Mouse (Mus musculus) adrenal gland, adult 2 months (tissue): ENCODE measurements at regions not wholly inside any gene's neighbourhood (a gene's known extent, or its start where the extent isn't known, plus 50 kb on each side); places are given as distances from the start of the nearest gene placed in this dataset.
"Not testable (repeated sequence)": the region's sequence is repeated elsewhere in the genome, so short reads cannot be mapped to it uniquely, and the experiment has no call there.

Experiments
- DNase-seq: peaks from one replicate; pipeline ENCODE4 v3.0.0; 2021

DNA sequence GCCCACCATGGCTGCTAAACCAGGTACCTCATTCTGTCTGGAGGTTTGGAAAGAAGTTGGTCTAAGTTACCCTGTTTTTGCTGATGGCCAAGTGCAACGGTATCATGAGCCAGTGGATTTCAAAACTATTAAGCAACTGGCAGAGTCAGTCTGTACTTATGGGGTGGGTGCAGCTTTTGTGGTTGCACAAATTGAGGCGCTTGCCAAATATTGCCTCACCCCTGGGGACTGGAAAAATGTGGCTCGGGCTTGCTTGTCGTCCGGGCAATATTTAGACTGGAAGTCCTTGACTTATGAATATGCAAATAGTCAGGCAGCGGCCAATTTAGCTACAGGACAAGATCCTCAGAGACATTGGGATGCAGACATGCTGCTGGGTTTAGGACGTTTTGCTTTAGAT lies 110.2 kb downstream of the Olfr164 start:
- peak; percentile 35 for DNase-seq

DNA sequence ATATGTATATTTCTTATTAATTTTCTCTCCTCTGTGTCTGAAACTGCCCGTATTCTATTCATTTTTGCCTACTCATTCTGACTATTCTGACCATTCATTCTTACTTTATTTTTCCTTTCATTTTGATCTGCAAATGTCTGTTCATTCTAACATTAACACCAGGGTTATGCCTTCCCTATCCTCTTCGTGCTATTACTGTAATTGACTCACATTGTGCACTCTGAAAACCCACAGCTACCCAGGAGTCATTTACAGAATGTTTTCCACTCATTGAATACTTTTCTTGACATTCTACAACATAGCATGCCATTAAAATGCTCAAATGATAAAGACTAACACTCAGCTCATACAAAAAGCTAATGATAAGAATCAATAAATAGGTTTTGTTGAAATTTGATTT lies 112.9 kb downstream of the Olfr164 start:
- no peak for DNase-seq

DNA sequence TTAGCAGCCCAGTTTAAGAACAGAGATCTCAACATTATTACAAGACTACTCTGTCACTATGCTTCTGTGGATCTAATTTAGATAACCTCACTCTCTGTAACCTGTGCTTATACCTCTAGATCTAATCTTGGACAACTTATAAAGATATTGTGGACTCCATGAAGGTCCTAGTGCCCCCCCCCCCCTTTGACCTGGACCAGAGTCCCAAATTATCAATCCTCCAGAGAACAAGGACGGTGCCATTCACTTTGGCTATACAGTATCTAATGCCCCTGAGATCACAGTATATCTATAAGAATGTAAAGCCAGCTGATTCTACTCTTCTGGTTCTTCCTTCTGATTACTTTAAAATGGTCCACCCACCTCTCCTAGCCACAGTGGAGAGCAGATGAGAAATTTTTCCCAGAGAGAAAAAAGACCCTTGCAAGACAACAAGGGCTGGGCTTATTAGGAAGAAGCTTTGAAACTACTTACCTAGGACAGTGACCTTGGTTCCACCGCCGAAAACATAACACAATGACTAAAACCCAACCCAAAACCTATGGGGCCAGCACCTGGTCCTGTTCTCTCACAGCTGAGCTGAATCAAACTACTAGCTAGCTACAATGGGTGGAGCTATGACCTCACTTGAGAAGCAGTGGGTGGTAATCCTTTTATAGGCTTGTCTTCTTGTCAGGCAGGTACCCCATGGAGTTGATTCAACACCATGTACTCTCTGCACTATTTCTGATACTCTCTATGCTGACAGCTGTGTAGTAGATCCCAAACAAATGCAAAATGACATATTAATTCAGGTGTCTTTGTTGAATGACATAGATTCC lies 113.9 kb downstream of the Olfr164 start:
- no peak for DNase-seq

GRCm38 (mm10) chr16:19198539-19199385 lies 115.1 kb downstream of the Olfr164 start:
- DNase-seq = no peak

DNA sequence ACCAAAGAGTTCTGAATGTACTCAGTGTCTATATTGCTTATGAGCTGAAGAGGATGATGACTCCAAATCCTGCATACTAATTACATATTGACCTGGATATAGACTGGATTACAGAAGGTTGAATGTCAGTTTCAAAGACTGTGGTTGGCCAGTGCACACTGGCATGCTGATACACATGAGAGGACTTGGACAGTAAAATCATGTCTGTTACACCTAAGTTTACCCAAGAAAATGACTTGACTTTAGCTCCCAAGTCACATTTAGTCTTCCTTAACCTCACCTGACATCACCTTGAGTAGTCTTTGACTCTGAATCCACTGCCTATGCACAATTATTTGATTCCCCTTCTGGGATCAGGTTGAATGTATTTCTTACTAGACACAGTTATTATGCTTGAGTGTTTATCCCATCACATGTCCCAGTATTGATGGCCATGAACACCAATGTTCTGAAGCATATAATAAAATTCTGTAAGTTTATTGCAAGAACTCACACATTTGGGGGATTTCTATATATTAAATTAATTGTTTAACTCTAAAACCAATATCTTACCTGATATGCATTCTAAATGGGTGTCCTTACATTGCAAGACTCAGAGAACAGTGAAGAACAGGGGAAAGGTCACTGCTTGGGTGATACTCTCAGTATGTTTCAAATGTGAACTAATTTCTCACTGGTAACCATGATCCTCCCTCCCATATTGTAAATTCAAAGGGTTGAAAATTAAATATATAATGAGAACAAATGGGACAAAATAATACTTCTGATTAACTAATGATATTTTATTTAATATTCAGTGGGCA lies 116.0 kb downstream of the Olfr164 start:
- DNase-seq = no peak

DNA sequence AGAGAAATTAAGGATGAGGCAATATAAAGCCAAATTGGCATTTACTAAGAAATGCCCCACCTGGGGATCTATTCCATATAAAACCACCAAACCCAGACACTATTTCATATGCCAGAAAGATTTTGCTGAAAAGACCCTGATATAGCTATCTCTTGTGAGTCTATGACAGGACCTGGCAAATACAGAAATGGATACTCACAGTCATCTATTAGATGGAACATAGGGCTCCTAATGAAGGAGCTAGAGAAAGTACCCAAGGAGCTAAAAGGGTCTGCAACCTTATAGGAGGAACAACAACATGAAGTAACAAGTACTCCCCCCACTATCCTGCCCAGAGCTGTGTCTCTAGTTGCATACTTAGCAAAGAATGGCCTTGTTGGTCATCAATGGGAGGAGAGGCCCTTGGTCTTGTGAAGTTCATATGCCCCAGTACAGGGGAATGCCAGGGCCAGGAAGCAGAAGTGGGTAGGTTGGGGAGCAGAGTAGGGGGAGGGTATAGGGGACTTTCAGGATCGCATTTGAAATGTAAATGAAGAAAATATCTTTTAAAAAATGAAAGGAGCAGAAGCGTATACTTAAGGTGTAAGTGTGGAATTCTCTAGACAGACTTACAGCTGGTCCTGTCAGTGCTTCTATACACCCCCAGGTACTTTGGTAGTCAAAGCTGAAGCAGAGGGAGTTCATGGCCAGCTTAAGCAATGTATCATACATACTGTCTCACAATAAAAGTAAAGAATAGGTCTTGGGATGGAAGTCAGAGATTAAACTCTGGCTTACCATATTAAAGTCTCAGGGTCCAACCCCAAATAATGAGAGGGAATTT lies 128.2 kb downstream of the Olfr164 start:
- no peak for DNase-seq

GRCm38 (mm10) chr16:19179214-19180010 lies 134.5 kb downstream of the Olfr164 start:
- no peak for DNase-seq

DNA sequence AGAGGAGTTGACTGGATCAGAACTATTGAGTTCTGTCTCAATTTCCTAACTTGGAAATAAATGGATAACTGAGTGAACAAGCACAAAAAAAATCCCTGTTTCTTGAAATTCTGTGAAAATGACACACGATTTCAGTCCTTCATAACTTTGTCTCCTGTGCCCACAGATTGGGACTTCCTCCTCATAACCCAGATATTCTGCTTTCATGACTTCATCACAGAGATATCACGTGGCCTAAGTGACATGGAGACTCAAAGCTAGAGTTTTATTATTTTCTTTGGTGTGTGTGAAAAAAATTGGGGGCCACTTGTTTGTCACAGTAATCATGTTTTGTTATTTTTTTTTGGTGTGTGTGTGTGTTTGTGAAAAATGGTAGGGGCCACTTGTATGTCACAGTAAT lies 160.8 kb downstream of the Olfr164 start:
- no peak for DNase-seq

GRCm38 (mm10) chr16:19152465-19152864 lies 161.4 kb downstream of the Olfr164 start:
- not testable (repeated sequence) for DNase-seq

- no peak for DNase-seq
These were observed 162.8 kb downstream of the Olfr164 start for GRCm38 (mm10) chr16:19151110-19151509.

DNA sequence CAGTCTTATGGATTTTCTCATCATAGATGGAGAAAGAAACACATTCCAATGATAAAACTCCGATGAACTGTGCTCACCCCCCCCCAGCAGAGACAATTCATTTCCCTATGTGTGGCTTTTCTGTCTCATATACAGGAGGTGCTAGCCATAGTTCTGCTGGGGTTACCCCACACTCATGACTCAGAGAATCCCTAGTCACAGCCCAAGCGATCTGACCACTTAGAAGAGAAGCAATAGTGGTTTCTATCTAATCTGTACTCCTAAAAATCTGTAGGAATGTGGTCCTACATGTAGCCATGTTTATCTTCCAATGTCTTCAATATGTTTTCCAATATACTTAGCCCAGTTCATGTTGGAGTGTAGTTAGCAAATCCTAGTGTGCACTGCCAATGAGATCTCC lies 163.3 kb downstream of the Olfr164 start:
- no peak for DNase-seq

DNA sequence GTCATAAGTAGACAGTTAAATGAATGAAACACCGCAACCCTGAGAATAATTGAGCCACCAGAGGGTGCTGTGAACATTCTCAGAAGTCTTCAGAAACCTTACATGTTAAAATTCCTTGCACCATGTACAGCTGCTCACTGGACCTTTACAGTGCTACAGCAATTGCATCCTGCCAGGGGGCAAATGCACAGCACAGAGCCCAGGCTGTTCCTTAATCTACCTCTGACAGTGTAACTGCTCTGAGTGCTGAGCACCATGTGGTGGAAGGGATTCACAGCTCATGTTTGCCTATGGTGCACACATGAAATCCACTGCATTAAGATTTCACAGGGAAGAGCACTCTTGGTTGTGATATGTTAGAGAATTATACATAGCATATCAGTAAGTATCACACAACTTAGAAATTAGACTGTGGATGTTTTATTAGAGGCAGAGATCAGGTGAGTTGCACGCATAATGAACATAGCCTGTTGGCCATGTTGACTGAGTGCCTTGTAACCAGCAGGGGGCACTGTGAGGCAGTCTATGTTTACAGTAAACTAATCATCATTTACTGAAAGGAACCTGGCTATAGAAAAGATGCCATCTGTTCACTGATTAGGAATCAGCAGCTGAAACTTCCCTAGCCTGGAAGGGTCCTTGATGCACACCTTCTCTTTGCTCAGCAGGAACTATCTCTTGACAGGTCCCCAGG lies 167.4 kb downstream of the Olfr164 start:
- no peak for DNase-seq
